Mouse (Mus musculus) heart, postnatal 0 days (tissue): ENCODE measurements at regions not wholly inside any gene's neighbourhood (a gene's known extent, or its start where the extent isn't known, plus 50 kb on each side); places are given as distances from the start of the nearest gene placed in this dataset.

Source experiments
- CTCF ChIP-seq: IDR thresholded peaks from 2 replicates; pipeline ENCODE4 v1.5.1; 2016; ENCODE audit warnings: antibody characterized with exemption, control low read depth, low read depth
- EP300 ChIP-seq: IDR thresholded peaks from 2 replicates; pipeline ENCODE4 v1.6.1; 2016; ENCODE audit warnings: antibody characterized with exemption, low read depth

GRCm38 (mm10) chr2:101289168-101289567, 335.4 kb upstream of the Rag2 start:
- TF ChIP-seq CTCF (peak; percentile 58), EP300 (no peak)
